Mouse (Mus musculus) heart, adult 2 months (tissue): ENCODE results near the gene Alg1.
"Not testable (repeated sequence)": the region's sequence is repeated elsewhere in the genome, so short reads cannot be mapped to it uniquely, and the experiment has no call there.

Experiments used
- CTCF ChIP-seq: fragments of 200-600 bp; IDR thresholded peaks from 2 replicates; pipeline ENCODE4 v1.8.1; 2022; ENCODE audit warnings: antibody characterized with exemption, mild to moderate bottlenecking, moderate library complexity
- POLR2A ChIP-seq: fragments of 200-500 bp; IDR thresholded peaks from 2 replicates; pipeline ENCODE4 v1.6.1; 2011; ENCODE audit warnings: mild to moderate bottlenecking, low read depth, low read length, control low read depth; ENCODE audit not compliant: insufficient read depth

GRCm38 (mm10) chr16:5226534-5226933 lies 6.9 kb upstream of the Alg1 start:
- TF ChIP-seq CTCF, POLR2A: not testable (repeated sequence)
